Mouse (Mus musculus): ENCODE measurements around the gene Ptgis.

The Ptgis gene

GRCm38 (mm10) chr2:167263040-167263810 is 22.8 kb upstream of the Ptgis start:
- DNase-seq = no peak

- no peak for DNase-seq
These were observed 22.0 kb upstream of the Ptgis start for GRCm38 (mm10) chr2:167262433-167262832.

- DNase-seq = no peak
These were observed 20.7 kb upstream of the Ptgis start for GRCm38 (mm10) chr2:167261106-167261505.

GRCm38 (mm10) chr2:167257790-167258189 is 17.4 kb upstream of the Ptgis start:
- DNase-seq = no peak

GRCm38 (mm10) chr2:167254808-167255207 is 14.4 kb upstream of the Ptgis start:
- no peak for DNase-seq

GRCm38 (mm10) chr2:167254185-167254584 is 13.8 kb upstream of the Ptgis start:
- peak; percentile 56 for DNase-seq

GRCm38 (mm10) chr2:167253476-167253875 is 13.1 kb upstream of the Ptgis start:
- DNase-seq = no peak

GRCm38 (mm10) chr2:167252057-167252687 is 11.8 kb upstream of the Ptgis start:
- DNase-seq = no peak

- DNase-seq = no peak
These were observed 10.4 kb upstream of the Ptgis start for GRCm38 (mm10) chr2:167250736-167251337.

- no peak for DNase-seq
These were observed 9.8 kb upstream of the Ptgis start for GRCm38 (mm10) chr2:167250003-167250735.

GRCm38 (mm10) chr2:167249591-167249990 is 9.2 kb upstream of the Ptgis start:
- no peak for DNase-seq

- DNase-seq = no peak
These were observed 7.4 kb upstream of the Ptgis start for GRCm38 (mm10) chr2:167247823-167248222.

- DNase-seq = no peak
These were observed 6.3 kb upstream of the Ptgis start for GRCm38 (mm10) chr2:167246704-167247103.

GRCm38 (mm10) chr2:167244892-167245291 is 4.5 kb upstream of the Ptgis start:
- DNase-seq = no peak

- DNase-seq = no peak
These were observed 3.6 kb upstream of the Ptgis start for GRCm38 (mm10) chr2:167243831-167244563.

- DNase-seq = no peak
These were observed 1.1 kb downstream of the Ptgis start for GRCm38 (mm10) chr2:167239262-167239661.

- DNase-seq = no peak
These were observed 3.2 kb downstream of the Ptgis start for GRCm38 (mm10) chr2:167237224-167237623.

- no peak for DNase-seq
These were observed 4.2 kb downstream of the Ptgis start for GRCm38 (mm10) chr2:167236174-167236573.

- no peak for DNase-seq
These were observed 4.9 kb downstream of the Ptgis start for GRCm38 (mm10) chr2:167235338-167236018.

GRCm38 (mm10) chr2:167233771-167234170 is 6.6 kb downstream of the Ptgis start:
- DNase-seq = no peak

- no peak for DNase-seq
These were observed 7.4 kb downstream of the Ptgis start for GRCm38 (mm10) chr2:167233009-167233335.
